Mouse (Mus musculus): Measurements from ENCODE around the gene Scd1. TPM values are rescaled to one million over a fixed set of nuclear protein-coding genes. Genes with fewer than 3 reads are reported as not detected.

Gene Scd1
- polyA plus RNA-seq, 1 experiment, result 14.6 TPM

GRCm38 (mm10) chr19:44365733-44366132 is 41.9 kb downstream of the Scd1 start:
- H3K27me3 ChIP-seq (ENCODE audit: control insufficient read depth, insufficient read depth, low read length), result no peaks in the 10 kb centered on the region
- H3K27ac ChIP-seq (ENCODE audit: control insufficient read depth, insufficient read depth, low read depth, low read length), result no peak overlapping the region
- no peak for TF ChIP-seq CTCF (IDR thresholded peaks at IDR 0.05; ENCODE audit: control insufficient read depth, insufficient read depth, insufficient replicate concordance, low read depth, low read length)
- H3K4me3 ChIP-seq (ENCODE audit: control insufficient read depth, low read depth, low read length), result no peak overlapping the region
- H3K4me1 ChIP-seq (ENCODE audit: control insufficient read depth, insufficient read depth, low read length), result no peaks in the 10 kb centered on the region
- no peaks in the 10 kb centered on the region for H3K36me3 ChIP-seq (ENCODE audit: control insufficient read depth, insufficient read depth, low read length)

- H3K4me3 ChIP-seq (ENCODE audit: control insufficient read depth, low read depth, low read length), result no peak overlapping the region
- TF ChIP-seq POLR2A (IDR thresholded peaks at IDR 0.05; ENCODE audit: control insufficient read depth, low read depth, low read length) (no peak), CTCF (IDR thresholded peaks at IDR 0.05; ENCODE audit: control insufficient read depth, insufficient read depth, insufficient replicate concordance, low read depth, low read length) (no peak)
- H3K4me1 ChIP-seq (ENCODE audit: control insufficient read depth, insufficient read depth, low read length), result no peaks in the 10 kb centered on the region
These were observed 43.6 kb downstream of the Scd1 start for GRCm38 (mm10) chr19:44364029-44364428.

GRCm38 (mm10) chr19:44363529-44363928 is 44.1 kb downstream of the Scd1 start:
- TF ChIP-seq POLR2A (IDR thresholded peaks at IDR 0.05; ENCODE audit: control insufficient read depth, low read depth, low read length) (no peak), CTCF (IDR thresholded peaks at IDR 0.05; ENCODE audit: control insufficient read depth, insufficient read depth, insufficient replicate concordance, low read depth, low read length) (peak; percentile 100)
- no peaks in the 10 kb centered on the region for H3K36me3 ChIP-seq (ENCODE audit: control insufficient read depth, insufficient read depth, low read length)
- no peaks in the 10 kb centered on the region for H3K4me1 ChIP-seq (ENCODE audit: control insufficient read depth, insufficient read depth, low read length)
- H3K27ac ChIP-seq (ENCODE audit: control insufficient read depth, insufficient read depth, low read depth, low read length), result no peak overlapping the region
- no peaks in the 10 kb centered on the region for H3K27me3 ChIP-seq (ENCODE audit: control insufficient read depth, insufficient read depth, low read length)
- H3K4me3 ChIP-seq (ENCODE audit: control insufficient read depth, low read depth, low read length), result peak overlapping the region; percentile 37

More at GRCm38 (mm10) chr19:44364029-44364428, 43.6 kb downstream of the Scd1 start:
- no peaks in the 10 kb centered on the region for H3K27me3 ChIP-seq (ENCODE audit: control insufficient read depth, insufficient read depth, low read length)
- no peaks in the 10 kb centered on the region for H3K36me3 ChIP-seq (ENCODE audit: control insufficient read depth, insufficient read depth, low read length)
- H3K27ac ChIP-seq (ENCODE audit: control insufficient read depth, insufficient read depth, low read depth, low read length), result no peak overlapping the region

- Histone ChIP-seq H3K27ac (ENCODE audit: control insufficient read depth, insufficient read depth, low read depth, low read length) (no peak overlapping the region), H3K4me3 (ENCODE audit: control insufficient read depth, low read depth, low read length) (no peak overlapping the region), H3K4me1 (ENCODE audit: control insufficient read depth, insufficient read depth, low read length) (no peaks in the 10 kb centered on the region), H3K36me3 (ENCODE audit: control insufficient read depth, insufficient read depth, low read length) (no peaks in the 10 kb centered on the region), H3K27me3 (ENCODE audit: control insufficient read depth, insufficient read depth, low read length) (no peaks in the 10 kb centered on the region)
- TF ChIP-seq CTCF (IDR thresholded peaks at IDR 0.05; ENCODE audit: control insufficient read depth, insufficient read depth, insufficient replicate concordance, low read depth, low read length) (no peak), POLR2A (IDR thresholded peaks at IDR 0.05; ENCODE audit: control insufficient read depth, low read depth, low read length) (no peak)
These were observed 49.0 kb downstream of the Scd1 start for GRCm38 (mm10) chr19:44358700-44359099.

GRCm38 (mm10) chr19:44351756-44352155 is 55.9 kb downstream of the Scd1 start:
- no peaks in the 10 kb centered on the region for H3K27me3 ChIP-seq (ENCODE audit: control insufficient read depth, insufficient read depth, low read length)
- H3K4me3 ChIP-seq (ENCODE audit: control insufficient read depth, low read depth, low read length), result no peak overlapping the region
- no peaks in the 10 kb centered on the region for H3K36me3 ChIP-seq (ENCODE audit: control insufficient read depth, insufficient read depth, low read length)
- H3K4me1 ChIP-seq (ENCODE audit: control insufficient read depth, insufficient read depth, low read length), result no peaks in the 10 kb centered on the region
- TF ChIP-seq CTCF (IDR thresholded peaks at IDR 0.05; ENCODE audit: control insufficient read depth, insufficient read depth, insufficient replicate concordance, low read depth, low read length) (no peak), POLR2A (IDR thresholded peaks at IDR 0.05; ENCODE audit: control insufficient read depth, low read depth, low read length) (no peak)
- no peak overlapping the region for H3K27ac ChIP-seq (ENCODE audit: control insufficient read depth, insufficient read depth, low read depth, low read length)

GRCm38 (mm10) chr19:44349689-44350088 is 58.0 kb downstream of the Scd1 start:
- Histone ChIP-seq H3K27ac (ENCODE audit: control insufficient read depth, insufficient read depth, low read depth, low read length) (no peak overlapping the region), H3K36me3 (ENCODE audit: control insufficient read depth, insufficient read depth, low read length) (no peaks in the 10 kb centered on the region), H3K4me1 (ENCODE audit: control insufficient read depth, insufficient read depth, low read length) (no peaks in the 10 kb centered on the region), H3K27me3 (ENCODE audit: control insufficient read depth, insufficient read depth, low read length) (no peaks in the 10 kb centered on the region), H3K4me3 (ENCODE audit: control insufficient read depth, low read depth, low read length) (no peak overlapping the region)
- no peak for TF ChIP-seq POLR2A (IDR thresholded peaks at IDR 0.05; ENCODE audit: control insufficient read depth, low read depth, low read length)
- TF ChIP-seq CTCF (IDR thresholded peaks at IDR 0.05; ENCODE audit: control insufficient read depth, insufficient read depth, insufficient replicate concordance, low read depth, low read length), result no peak

Other genes starting within 250 kb of the Scd1 start
- 9.2 and 11.5 TPM in 2 replicates for gene Pkd2l1, start 215.4 kb downstream of the Scd1 start, polyA plus RNA-seq (2012; rRNA removed)
- gene Scd3, start 204.6 kb downstream of the Scd1 start, polyA plus RNA-seq (2012; rRNA removed), result 7.1 and 9.0 TPM in 2 replicates
- 60.9 and 71.6 TPM in 2 replicates for gene Scd2, start 114.2 kb downstream of the Scd1 start, polyA plus RNA-seq (2012; rRNA removed)
- 0.22 and 0.37 TPM in 2 replicates for gene Scd4, start 74.8 kb downstream of the Scd1 start, polyA plus RNA-seq (2012; rRNA removed)
- gene Wnt8b, start 85.6 kb upstream of the Scd1 start, polyA plus RNA-seq (2012; rRNA removed), result 0.30 and 0.58 TPM in 2 replicates
- 3.2 and 3.3 TPM in 2 replicates for gene Sec31b, start 138.0 kb upstream of the Scd1 start, polyA plus RNA-seq (2012; rRNA removed)
- gene Gm20538, start 145.0 kb upstream of the Scd1 start, polyA plus RNA-seq (2012; rRNA removed), result not detected in 2 replicates
- gene Ndufb8, start 147.6 kb upstream of the Scd1 start, polyA plus RNA-seq (2012; rRNA removed), result 614 and 616 TPM in 2 replicates
- 17.0 and 19.2 TPM in 2 replicates for gene Hif1an, start 155.0 kb upstream of the Scd1 start, polyA plus RNA-seq (2012; rRNA removed)

All from testis, adult 2 months (tissue).